Mouse (Mus musculus) monocyte, adult 59 days (primary cell): ENCODE data around the gene Mib2. TPM values are rescaled to one million over a fixed set of nuclear protein-coding genes. Genes with fewer than 3 reads are reported as not detected.

Experiments
- total RNA-seq, 2 experiments: library from RNA; stranded (reverse); gene quantifications; one replicate each; pipeline ENCODE4 v1.2.4; 2023

Mib2 gene
- total RNA-seq, result 10 to 100 TPM; 39.5 to 42.6 TPM

GRCm38 (mm10) chr4:155668689-155669597 is at the start of gene Mib2:
Gene Mib2, minus strand, starts transcription at chr4:155669198.

DNA sequence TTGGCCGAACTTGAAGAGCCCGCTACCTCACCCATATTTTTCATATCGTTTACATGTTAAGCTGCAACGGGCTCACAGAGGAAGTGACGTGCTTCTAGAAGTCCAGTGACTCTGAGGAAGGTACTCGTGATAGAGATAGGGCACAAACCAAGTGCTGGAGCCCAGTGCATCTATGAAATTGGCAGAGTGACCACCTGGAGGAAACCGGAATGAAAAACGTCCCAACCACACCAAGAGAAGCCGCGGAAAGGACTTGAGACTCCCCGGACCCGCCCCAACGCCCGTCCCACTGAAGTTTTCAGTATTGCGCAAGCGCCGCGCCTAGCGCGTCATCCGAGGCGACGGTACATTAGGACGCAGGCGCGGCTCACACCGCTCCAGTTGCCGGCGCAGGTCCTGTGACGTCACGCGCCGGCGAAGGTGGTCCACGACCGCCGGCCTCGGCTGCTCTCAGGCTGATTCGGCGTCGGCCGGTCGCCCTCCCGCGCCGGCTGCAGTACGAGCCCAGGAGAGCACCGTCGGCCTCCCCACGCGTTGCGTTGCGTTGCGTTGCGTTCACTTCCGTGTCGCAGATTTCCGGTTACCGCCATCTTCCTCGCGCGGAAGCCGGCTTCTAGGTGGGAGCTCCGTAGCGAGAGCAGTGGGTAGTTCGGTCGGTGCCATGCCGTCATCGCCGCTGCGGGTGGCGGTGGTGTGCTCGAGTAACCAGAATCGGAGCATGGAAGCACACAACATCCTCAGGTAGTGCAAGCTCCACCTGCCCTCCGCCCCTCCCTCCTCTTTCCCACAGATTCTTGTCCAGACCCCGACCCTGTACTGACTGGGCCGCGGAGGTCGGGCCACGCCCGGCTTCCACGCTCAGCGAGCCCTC is 36.0 kb upstream of the Mib2 start, which contains the start of gene Ssu72:
Ssu72 (plus strand) TSS at position 80 of the 871 bp plus-strand sequence.

DNA sequence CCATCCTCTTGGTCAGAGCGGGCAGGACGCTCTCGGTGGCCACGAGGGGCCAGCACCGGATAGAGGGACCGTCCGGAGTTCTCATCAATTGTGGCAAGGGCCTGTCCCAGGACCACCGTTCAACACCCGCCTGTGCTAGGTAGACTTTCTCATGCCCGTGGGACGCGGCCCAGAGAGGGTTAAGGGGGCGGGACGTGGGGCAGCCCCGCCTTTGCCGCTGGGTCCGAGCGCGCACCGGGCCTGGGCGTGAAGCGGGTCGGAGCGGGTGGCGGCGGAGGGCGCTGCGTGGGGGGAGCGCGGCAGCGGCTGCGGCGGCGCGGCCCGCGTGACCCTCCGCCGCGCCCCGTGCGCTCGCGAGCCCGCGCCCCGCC is 25.1 kb upstream of the Mib2 start, which contains the start of gene Fndc10:
Fndc10 (plus strand) TSS at position 232 of the 371 bp plus-strand sequence.

DNA sequence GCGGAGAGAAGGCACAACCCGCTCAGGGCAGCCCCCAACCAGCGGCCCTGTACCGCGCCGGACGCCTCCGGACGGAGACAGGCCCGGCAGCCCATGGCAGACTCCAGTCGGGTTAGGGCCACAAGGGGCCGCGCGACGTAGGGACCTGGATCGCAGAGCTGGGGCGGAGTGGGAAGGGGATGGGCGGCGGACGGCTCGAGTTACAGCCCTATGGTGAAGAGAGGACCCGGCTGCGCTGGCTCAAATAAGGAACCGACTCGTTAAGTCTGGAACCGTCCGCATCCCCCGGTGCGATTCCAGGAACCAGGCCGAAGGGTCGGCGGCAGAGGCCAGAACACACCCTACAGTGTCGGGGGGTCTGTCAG is 15.9 kb downstream of the Mib2 start, which contains the start of gene Mmp23:
Mmp23 (minus strand) TSS at position 299 of the 365 bp plus-strand sequence.

GRCm38 (mm10) chr4:155645308-155645707 is 23.7 kb downstream of the Mib2 start, which contains the start of gene Gm10563:
Gene Gm10563, minus strand, starts transcription at chr4:155645408.

GRCm38 (mm10) chr4:155624338-155625291 is 44.4 kb downstream of the Mib2 start, which contains the start of gene Cdk11b:
Gene Cdk11b, plus strand, starts transcription at chr4:155624854.

Other genes with a start within 250 kb of the Mib2 start
- gene Tmem52, start 200.1 kb downstream of the Mib2 start, total RNA-seq, result not detected
- gene Gnb1, start 177.8 kb downstream of the Mib2 start, total RNA-seq, result 100 to 1,000 TPM; 329 to 370 TPM
- 100 to 1,000 TPM; 507 to 539 TPM for gene Nadk, start 106.8 kb downstream of the Mib2 start, total RNA-seq
- gene Slc35e2, start 67.8 kb downstream of the Mib2 start, total RNA-seq, result 10 to 100 TPM; 14.0 to 16.4 TPM
- gene Cdk11b, start 44.3 kb downstream of the Mib2 start, total RNA-seq, result 100 to 1,000 TPM in 1 of 2 experiments, 10 to 100 TPM in 1; 95.9 to 117 TPM
- gene Gm10563, start 23.8 kb downstream of the Mib2 start, total RNA-seq, result not detected
- gene Mmp23, start 15.8 kb downstream of the Mib2 start, total RNA-seq, result under 1 TPM in 1 of 2 experiments, not detected in 1; 0.36 TPM
- gene Fndc10, start 25.1 kb upstream of the Mib2 start, total RNA-seq, result 1 to 10 TPM; 2.2 to 2.7 TPM
- gene Ssu72, start 35.6 kb upstream of the Mib2 start, total RNA-seq, result 10 to 100 TPM; 73.7 to 74.0 TPM
- 1 to 10 TPM in 1 of 2 experiments, under 1 TPM in 1; 0.88 to 1.4 TPM for gene Tmem240, start 65.6 kb upstream of the Mib2 start, total RNA-seq
- 10 to 100 TPM; 24.2 to 24.6 TPM for gene Atad3a, start 91.9 kb upstream of the Mib2 start, total RNA-seq
- gene Vwa1, start 105.5 kb upstream of the Mib2 start, total RNA-seq, result under 1 TPM in 1 of 2 experiments, not detected in 1; 0.21 TPM
- not detected for gene Tmem88b, start 116.7 kb upstream of the Mib2 start, total RNA-seq
- gene Ankrd65, start 121.2 kb upstream of the Mib2 start, total RNA-seq, result not detected
- gene Mrpl20, start 133.7 kb upstream of the Mib2 start, total RNA-seq, result 10 to 100 TPM; 51.0 to 54.8 TPM
- 100 to 1,000 TPM; 158 to 164 TPM for gene Ccnl2, start 143.3 kb upstream of the Mib2 start, total RNA-seq
- 10 to 100 TPM; 58.6 to 66.6 TPM for gene Aurkaip1, start 162.1 kb upstream of the Mib2 start, total RNA-seq
- 1 to 10 TPM in 1 of 2 experiments, under 1 TPM in 1; 0.50 to 1.3 TPM for gene Mxra8, start 170.5 kb upstream of the Mib2 start, total RNA-seq
- gene Dvl1, start 178.2 kb upstream of the Mib2 start, total RNA-seq, result 10 to 100 TPM; 41.4 to 45.3 TPM
- gene Tas1r3, start 194.2 kb upstream of the Mib2 start, total RNA-seq, result under 1 TPM; 0.58 to 0.84 TPM
- 10 to 100 TPM in 1 of 2 experiments, 1 to 10 TPM in 1; 7.6 to 15.4 TPM for gene Cptp, start 200.2 kb upstream of the Mib2 start, total RNA-seq
- gene Ints11, start 200.3 kb upstream of the Mib2 start, total RNA-seq, result 10 to 100 TPM; 32.4 to 38.0 TPM
- 10 to 100 TPM; 23.1 to 25.2 TPM for gene Pusl1, start 222.6 kb upstream of the Mib2 start, total RNA-seq
- gene Acap3, start 222.6 kb upstream of the Mib2 start, total RNA-seq, result 10 to 100 TPM; 57.8 to 64.3 TPM